Mouse (Mus musculus): ENCODE data around the gene Taar4.
A peak's percentile ranks its signal among the peaks of the same experiment; 100 is the strongest.

Gene Taar4

DNA sequence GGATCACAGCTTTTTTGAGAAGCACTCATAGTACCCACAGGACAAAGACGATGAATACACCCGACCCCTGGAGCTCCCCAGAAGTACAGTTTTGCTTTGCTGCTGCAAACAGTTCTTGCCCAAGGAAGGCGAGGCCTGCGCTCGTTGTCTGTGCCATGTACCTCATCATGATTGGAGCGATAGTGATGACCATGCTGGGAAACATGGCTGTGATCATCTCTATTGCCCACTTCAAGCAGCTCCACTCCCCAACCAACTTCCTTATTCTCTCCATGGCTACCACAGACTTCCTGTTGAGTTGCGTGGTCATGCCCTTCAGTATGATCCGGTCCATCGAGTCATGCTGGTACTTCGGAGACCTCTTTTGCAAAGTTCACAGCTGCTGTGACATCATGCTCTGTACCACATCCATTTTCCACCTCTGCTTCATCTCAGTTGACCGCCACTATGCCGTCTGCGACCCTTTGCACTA, at the start of gene Taar4:
Gene Taar4, plus strand, starts transcription at position 51 of the 472 bp plus-strand sequence.
- no peak for DNase-seq

DNA sequence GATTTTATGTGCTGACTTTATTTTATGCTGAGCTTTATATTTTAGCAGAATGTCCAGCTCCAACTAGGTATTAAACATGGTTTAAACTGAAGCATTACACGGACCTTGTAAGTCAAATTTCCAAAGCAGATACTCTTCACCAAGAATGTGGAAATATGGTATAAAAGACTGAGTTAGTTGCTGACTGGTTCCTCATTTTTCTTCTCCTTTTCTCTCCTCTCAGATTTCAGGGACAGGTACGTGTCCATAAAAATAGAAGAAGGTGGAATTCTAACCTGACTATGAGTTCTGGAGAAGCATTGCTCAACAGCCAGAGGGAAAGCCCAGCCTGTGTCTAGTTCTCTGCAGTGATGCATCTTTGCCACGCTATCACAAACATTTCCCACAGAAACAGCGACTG, 40.2 kb upstream of the Taar4 start, which contains the start of gene Taar1:
Gene Taar1, plus strand, starts transcription at position 301 of the 400 bp plus-strand sequence.
- DNase-seq: no peak

DNA sequence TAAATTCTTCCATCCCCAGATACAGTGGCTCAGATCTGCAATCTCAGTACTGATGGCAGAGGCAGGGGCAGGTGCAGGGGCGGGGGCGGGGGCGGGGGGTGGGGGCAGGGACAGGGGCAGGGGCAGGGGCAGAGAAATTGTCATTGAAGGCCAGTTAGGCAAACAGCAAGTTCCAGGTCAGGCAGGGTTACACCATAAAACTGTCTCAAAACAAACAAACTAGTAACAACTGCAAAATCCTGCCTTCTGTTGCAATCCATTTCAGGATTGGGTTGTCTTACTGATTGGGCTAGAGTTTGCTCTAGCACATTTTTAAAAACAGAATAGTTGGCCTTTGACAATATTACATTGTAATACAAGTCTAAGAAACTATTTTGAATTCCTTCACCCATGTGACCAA, 37.8 kb upstream of the Taar4 start:
- DNase-seq: no peak

DNA sequence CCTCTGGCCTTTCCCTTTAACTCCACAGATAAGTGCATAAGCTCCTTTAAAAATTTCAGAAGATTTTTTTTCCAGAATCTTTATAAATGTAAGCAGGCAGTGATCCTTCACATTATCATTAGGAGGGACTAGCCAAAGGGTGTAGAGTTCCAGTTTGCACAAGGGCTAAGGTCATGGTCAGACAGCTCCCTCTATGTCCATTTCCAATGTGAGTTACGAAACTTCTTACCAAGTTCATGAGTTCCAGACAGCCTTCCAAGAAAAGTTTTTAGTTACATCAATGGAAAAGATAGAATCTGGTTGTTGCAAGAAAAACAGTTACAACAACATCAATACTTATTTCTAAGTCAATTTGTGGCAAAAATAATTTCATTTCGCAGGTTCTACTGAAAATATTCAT, 36.4 kb upstream of the Taar4 start:
- no peak for DNase-seq

- DNase-seq: no peak
These were observed 22.7 kb upstream of the Taar4 start for GRCm38 (mm10) chr10:23937613-23938012.

DNA sequence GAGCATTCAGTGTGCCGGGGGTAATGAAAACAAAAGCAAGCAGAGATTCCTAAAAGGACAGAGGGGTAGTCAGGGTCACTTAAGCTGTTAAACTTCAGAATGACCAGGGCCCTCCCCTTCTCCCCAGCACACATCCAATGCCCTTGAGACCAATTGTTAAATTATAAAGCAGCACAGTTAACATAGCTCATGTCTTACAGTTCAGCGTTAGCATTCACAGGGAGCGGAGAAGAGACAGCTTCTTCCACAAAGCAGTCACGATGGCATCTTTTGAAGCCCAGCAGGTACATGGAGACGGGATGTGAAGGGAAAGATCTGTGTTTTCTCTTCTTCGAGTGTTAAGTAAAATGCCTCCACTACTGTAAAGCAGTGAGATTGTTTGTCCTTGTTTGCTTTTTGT, 22.0 kb upstream of the Taar4 start, which contains the start of gene Taar2:
Gene Taar2, plus strand, starts transcription at position 261 of the 400 bp plus-strand sequence.
- no peak for DNase-seq

DNA sequence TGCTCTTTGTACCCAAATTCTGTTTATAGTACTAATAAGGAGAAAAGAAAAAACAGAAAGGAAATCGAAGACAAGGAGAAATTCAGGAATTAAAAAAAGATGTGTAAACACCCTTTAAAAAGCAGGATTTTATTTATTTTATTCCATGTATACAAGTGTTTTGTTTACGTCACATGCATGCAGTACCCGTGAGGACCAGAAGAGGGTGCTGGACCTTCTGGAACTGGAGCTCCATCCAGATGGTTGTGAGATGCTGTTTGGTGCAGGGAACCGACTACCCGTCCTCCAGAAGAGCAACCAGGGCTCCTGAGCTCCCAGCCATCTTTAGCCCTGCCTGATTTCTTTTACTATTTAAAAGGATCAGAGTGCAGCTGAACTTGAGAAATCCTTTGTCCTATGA, 17.8 kb upstream of the Taar4 start:
- no peak for DNase-seq

- DNase-seq: no peak
These were observed 12.3 kb upstream of the Taar4 start for GRCm38 (mm10) chr10:23948026-23948425.

DNA sequence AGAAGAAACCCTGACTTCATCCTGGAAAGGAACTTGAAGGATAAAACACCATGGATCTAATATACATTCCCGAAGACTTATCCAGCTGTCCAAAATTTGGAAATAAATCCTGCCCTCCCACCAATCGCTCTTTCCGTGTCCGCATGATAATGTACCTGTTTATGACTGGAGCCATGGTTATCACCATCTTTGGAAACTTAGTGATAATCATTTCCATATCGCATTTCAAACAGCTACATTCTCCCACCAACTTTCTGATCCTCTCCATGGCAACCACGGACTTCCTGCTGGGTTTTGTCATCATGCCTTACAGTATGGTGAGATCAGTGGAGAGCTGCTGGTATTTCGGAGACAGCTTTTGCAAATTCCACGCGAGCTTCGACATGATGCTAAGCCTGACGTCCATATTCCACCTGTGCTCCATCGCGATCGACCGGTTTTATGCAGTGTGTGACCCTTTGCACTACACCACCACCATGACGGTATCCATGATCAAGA, 10.7 kb upstream of the Taar4 start, which contains the start of gene Taar3:
Gene Taar3, plus strand, starts transcription at position 51 of the 498 bp plus-strand sequence.
- no peak for DNase-seq

GRCm38 (mm10) chr10:23951714-23952113, 8.6 kb upstream of the Taar4 start:
- no peak for DNase-seq

DNA sequence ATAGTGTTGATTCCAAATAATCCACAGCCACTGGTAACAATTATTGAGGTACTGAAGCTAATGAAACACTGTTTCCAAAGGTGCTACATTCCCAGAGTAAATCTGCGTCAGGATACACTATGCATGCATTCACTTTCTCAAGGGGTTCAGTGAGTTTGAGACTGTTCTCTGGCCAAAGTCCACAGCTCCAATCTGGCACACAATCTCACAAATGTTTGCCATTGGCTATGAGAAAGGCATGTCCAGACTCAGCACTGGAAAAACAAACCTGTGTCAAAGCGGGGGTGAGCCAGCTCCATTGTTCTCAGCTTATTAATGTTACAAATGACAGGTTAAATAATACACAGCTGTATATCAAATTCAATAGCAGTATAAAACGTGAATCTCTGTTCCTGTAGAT, 1.2 kb upstream of the Taar4 start:
- no peak for DNase-seq

GRCm38 (mm10) chr10:23963444-23963843, 3.1 kb downstream of the Taar4 start:
- DNase-seq: no peak

- DNase-seq: no peak
These were observed 4.8 kb downstream of the Taar4 start for GRCm38 (mm10) chr10:23964921-23965610.

GRCm38 (mm10) chr10:23970656-23971165, 10.4 kb downstream of the Taar4 start, which contains the start of gene Taar5:
Taar5 (plus strand) TSS chr10:23970706.
- no peak for DNase-seq

GRCm38 (mm10) chr10:23971256-23971655, 11.0 kb downstream of the Taar4 start:
- DNase-seq: no peak

- DNase-seq: no peak
These were observed 17.7 kb downstream of the Taar4 start for GRCm38 (mm10) chr10:23977958-23978357.

GRCm38 (mm10) chr10:23978901-23979705, 18.8 kb downstream of the Taar4 start:
- peak in 1 of 2 experiments; percentile 15 for DNase-seq

DNA sequence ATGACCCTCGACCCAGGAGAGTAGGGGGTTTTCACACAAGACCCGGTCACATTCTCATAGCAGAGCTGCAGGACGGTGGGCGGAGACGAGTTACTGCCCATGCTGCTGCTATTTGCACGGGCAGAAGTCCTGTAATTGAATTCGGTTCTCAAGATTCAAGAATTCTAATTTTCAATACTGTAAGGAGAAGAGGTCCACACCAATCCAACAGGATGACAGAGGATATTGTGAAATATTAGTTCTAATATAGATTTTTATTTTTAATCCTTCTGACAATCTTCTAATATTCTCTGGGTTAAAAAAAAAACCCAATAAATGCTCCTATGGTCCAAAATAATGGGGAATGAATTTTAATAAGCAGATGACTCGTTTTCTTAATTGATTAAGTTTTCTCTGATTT, 25.3 kb downstream of the Taar4 start, which contains the start of gene Taar6:
Gene Taar6, minus strand, starts transcription at position 101 of the 400 bp plus-strand sequence.
- DNase-seq: no peak

DNA sequence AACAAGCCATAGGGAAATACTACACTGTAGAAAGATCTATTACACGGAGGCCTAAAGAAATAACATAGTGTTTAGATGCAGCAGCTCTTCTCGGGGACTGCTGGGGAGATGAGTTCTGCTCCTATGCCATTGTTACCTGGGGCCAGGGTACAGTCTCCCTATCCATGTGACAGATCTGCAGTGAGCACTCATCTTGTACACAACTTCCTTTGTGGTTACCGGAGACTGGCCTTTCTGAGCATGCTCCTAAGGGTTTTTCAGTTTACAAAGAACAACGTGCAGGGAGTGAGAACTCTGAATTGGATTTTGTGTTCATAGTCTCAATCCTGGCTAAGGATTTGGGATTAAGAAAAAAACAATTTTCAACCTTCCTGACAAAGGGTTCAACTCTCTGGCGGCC, 26.1 kb downstream of the Taar4 start:
- no peak for DNase-seq

GRCm38 (mm10) chr10:23993381-23993780, 33.1 kb downstream of the Taar4 start, which contains the start of gene Taar7a:
Taar7a (minus strand) TSS chr10:23993481.
- no peak for DNase-seq

DNA sequence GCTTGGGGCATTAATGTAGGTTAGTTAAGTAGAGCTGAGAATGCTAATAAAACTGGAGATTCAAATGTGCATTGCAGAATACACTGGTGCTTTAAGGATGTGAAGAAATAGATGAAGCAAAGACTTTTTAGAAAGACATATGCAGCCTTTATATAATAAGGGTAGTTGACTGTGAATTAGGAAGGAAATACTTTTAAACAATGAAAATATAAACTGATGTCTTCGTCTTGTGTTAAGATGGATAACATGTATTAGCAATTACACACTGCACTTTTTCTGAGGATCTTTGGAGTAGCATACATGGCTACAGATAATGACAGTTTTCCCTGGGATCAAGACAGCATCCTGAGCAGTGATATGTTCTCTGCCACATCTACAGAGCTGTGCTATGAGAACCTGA, 39.3 kb downstream of the Taar4 start, which contains the start of gene Taar7b:
Gene Taar7b, plus strand, starts transcription at position 301 of the 400 bp plus-strand sequence.
- DNase-seq: no peak

- no peak for DNase-seq
These were observed 46.1 kb downstream of the Taar4 start for GRCm38 (mm10) chr10:24006442-24006841.

DNA sequence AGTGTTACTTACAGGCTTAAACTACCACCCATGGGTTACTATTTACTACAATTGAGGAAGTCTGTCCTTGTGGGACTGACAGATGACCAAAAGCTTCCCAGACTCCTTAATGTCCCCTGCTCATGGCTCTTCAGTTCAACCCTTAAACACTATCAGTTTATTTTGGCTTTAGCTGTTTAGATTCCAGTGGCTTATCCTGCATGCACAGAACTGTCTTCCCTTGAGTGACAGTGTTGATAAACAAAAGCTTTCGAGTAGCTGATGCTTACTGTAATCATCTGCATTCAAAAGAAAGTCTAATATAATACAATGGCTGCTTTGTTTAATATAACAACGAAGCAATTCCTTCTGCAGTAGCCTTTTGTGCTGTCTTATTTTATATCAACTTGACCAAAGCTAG, 46.7 kb downstream of the Taar4 start:
- DNase-seq: no peak
